ENCODE assay signal across 20 mouse cellular contexts in genomic region chr7:107680151-107680852, GRCm38 (mm10). TPM values are rescaled to one million over a fixed set of nuclear protein-coding genes. Genes with fewer than 3 reads are reported as not detected.
A peak's percentile ranks its signal among the peaks of the same experiment; 100 is the strongest.
DNase-seq lines count a peak whose midpoint lies in the region; ATAC-seq and TF ChIP-seq lines count a peak whose summit lies in the region.
"Had no signal": no experiment of that assay in that cellular context is flagged by ENCODE, and none has a peak within 500 bp of the region (broad histone marks: within the 10 kb centered on the region; RNA-seq: fewer than 3 reads in every experiment).

No protein-coding gene starts in this region.

- H3K9me3 ChIP-seq in liver, embryonic 13.5 days (replicated peaks), result no peaks in the 10 kb centered on the region
- no peaks in the 10 kb centered on the region for H3K9me3 ChIP-seq in liver, postnatal 0 days (ENCODE audit: low read length)
- H3K9me3 ChIP-seq: forebrain, embryonic 15.5 days; limb, embryonic 10.5 days; liver, embryonic 12.5 days had no signal

- DNase-seq in cerebellum, adult 2 months, result no peak
- DNase-seq in cerebellum, adult 9-11 months, result no peak
- no peak for DNase-seq in liver, embryonic 13.5 days
- no peak for DNase-seq in liver, postnatal 0 days
- DNase-seq in R1 (ENCODE audit: low read depth, low spot score), result peak; percentile 64
- DNase-seq in lung, postnatal 14 days, result peak; percentile 24
- no peak for DNase-seq in thymus, postnatal 4 days
- no peak for DNase-seq in right cerebral cortex, postnatal 36 days (ENCODE audit: low spot score in 2 of 2)
- DNase-seq: adrenal gland, postnatal 10 days; cerebellum, adult 8-10 months; gastrocnemius, postnatal 10 days; heart, postnatal 4 days; kidney, postnatal 36 days; layer of hippocampus, postnatal 36 days had no signal

- H3K4me1 ChIP-seq in cerebellum, adult 2 months (ENCODE audit: control insufficient read depth, insufficient read depth, low read length), result no peaks in the 10 kb centered on the region
- peaks cover 3% of the 10 kb centered on the region; the same call in 1 of the 2 replicates for H3K4me1 ChIP-seq in liver, embryonic 13.5 days (replicated peaks)
- H3K4me1 ChIP-seq in liver, postnatal 0 days (ENCODE audit: insufficient read depth), result peaks cover 14% of the 10 kb centered on the region
- H3K4me1 ChIP-seq: forebrain, embryonic 15.5 days; liver, embryonic 12.5 days had no signal

- no peak for TF ChIP-seq EP300 in liver, postnatal 0 days (IDR thresholded peaks at IDR 0.05; ENCODE audit: low read depth)

- H3K4me3 ChIP-seq in cerebellum, adult 2 months (replicated peaks; ENCODE audit: insufficient read depth, low read depth, low read length), result no peak overlapping the region
- no peak overlapping the region for H3K4me3 ChIP-seq in liver, embryonic 13.5 days (replicated peaks)
- no peak overlapping the region for H3K4me3 ChIP-seq in liver, postnatal 0 days (ENCODE audit: low read depth, low read length)
- H3K4me3 ChIP-seq: forebrain, embryonic 15.5 days; limb, embryonic 10.5 days; liver, embryonic 12.5 days had no signal

- no peak for TF ChIP-seq CTCF in cerebellum, adult 2 months (IDR thresholded peaks at IDR 0.05; ENCODE audit: borderline replicate concordance, insufficient read depth, low read depth, low read length)
- no peak for TF ChIP-seq CTCF in liver, postnatal 0 days (IDR thresholded peaks at IDR 0.05; ENCODE audit: low read depth)

- H3K9ac ChIP-seq in liver, embryonic 13.5 days, result no peak overlapping the region
- no peak overlapping the region for H3K9ac ChIP-seq in liver, postnatal 0 days (replicated peaks)
- H3K9ac ChIP-seq: forebrain, embryonic 15.5 days; liver, embryonic 12.5 days had no signal

- no peak for TF ChIP-seq POLR2A in cerebellum, adult 2 months (IDR thresholded peaks at IDR 0.05; ENCODE audit: borderline replicate concordance, insufficient read depth, low read length)

- ATAC-seq in liver, embryonic 13.5 days (ENCODE audit: low read depth), result 0 out of 2 replicates have a peak, but pooled peaks have one; percentile 12
- no peak for ATAC-seq in liver, postnatal 0 days
- ATAC-seq: forebrain, embryonic 15.5 days; liver, embryonic 12.5 days had no signal

- no peak overlapping the region for H3K4me2 ChIP-seq in liver, embryonic 13.5 days
- no peak overlapping the region for H3K4me2 ChIP-seq in liver, postnatal 0 days (ENCODE audit: low read depth, low read length)
- H3K4me2 ChIP-seq: forebrain, embryonic 15.5 days; heart, embryonic 11.5 days; liver, embryonic 12.5 days had no signal

- H3K36me3 ChIP-seq in liver, embryonic 13.5 days, result no peaks in the 10 kb centered on the region
- no peaks in the 10 kb centered on the region; the same call in 1 of the 2 replicates for H3K36me3 ChIP-seq in liver, postnatal 0 days (replicated peaks; ENCODE audit: insufficient read depth, low read length)
- H3K36me3 ChIP-seq: forebrain, embryonic 15.5 days; liver, embryonic 12.5 days had no signal

- H3K27ac ChIP-seq in cerebellum, adult 2 months (ENCODE audit: insufficient read depth, low read length), result peak overlapping the region; percentile 61; the same call in 1 of the 2 replicates
- H3K27ac ChIP-seq in liver, embryonic 13.5 days, result no peak overlapping the region
- no peak overlapping the region for H3K27ac ChIP-seq in liver, postnatal 0 days (ENCODE audit: low read depth)
- H3K27ac ChIP-seq: forebrain, embryonic 15.5 days; limb, embryonic 10.5 days; liver, embryonic 12.5 days had no signal

- H3K27me3 ChIP-seq in cerebellum, adult 2 months (ENCODE audit: control insufficient read depth, insufficient read depth, low read length), result no peaks in the 10 kb centered on the region
- no peaks in the 10 kb centered on the region for H3K27me3 ChIP-seq in liver, embryonic 13.5 days
- no peaks in the 10 kb centered on the region for H3K27me3 ChIP-seq in liver, postnatal 0 days (ENCODE audit: insufficient read depth, low read length)
- H3K27me3 ChIP-seq: forebrain, embryonic 15.5 days; liver, embryonic 12.5 days had no signal

- WGBS in cerebellum, adult 2 months, result 42% methylated on average over 6 of the region's 6 CpGs
- WGBS in liver, embryonic 13.5 days (ENCODE audit: insufficient replicate concordance), result 35% methylated on average over 6 of the region's 6 CpGs
- WGBS in liver, postnatal 0 days (ENCODE audit: insufficient replicate concordance), result 53% methylated on average over 6 of the region's 6 CpGs

RNA-seq across cellular contexts. Expression of gene 5330417H12Rik, which starts 55.3 kb away (rescaled TPM):
- not detected in 2 replicates for polyA plus RNA-seq in cerebellum, adult 2 months (2012; rRNA removed)
- not detected in 2 replicates for polyA plus RNA-seq in liver, embryonic 13.5 days (2015; fragmentation: Nextera tagmentation; extraction: Ambion mirVana)
- 0.08 TPM in 1 of 2 replicates, not detected in the other for polyA plus RNA-seq in liver, postnatal 0 days (2015; fragmentation: Nextera tagmentation; extraction: Ambion mirVana)
- polyA plus RNA-seq: forebrain, embryonic 15.5 days; heart, embryonic 11.5 days; limb, embryonic 10.5 days; liver, embryonic 12.5 days; neural tube, embryonic 14.5 days; urinary bladder, adult 2 months had no signal

Comparison
In these comparisons a context has a peak if more than half of its experiments do, and no peak if none do; other contexts are left out.
1. DNase-seq: peak in R1 (single experiment) and lung, postnatal 14 days (single experiment); none in cerebellum, adult 2 months (0 of 2), cerebellum, adult 9-11 months (single experiment), liver, embryonic 13.5 days (single experiment), liver, postnatal 0 days (single experiment), thymus, postnatal 4 days (single experiment) and right cerebral cortex, postnatal 36 days (0 of 2).